Mouse (Mus musculus) heart, adult 9 months (tissue): ENCODE measurements around the gene Arhgef10l.

Experiments used
- DNase-seq, 2 experiments: peaks; one replicate each; pipeline ENCODE4 v3.0.0; 2022; ENCODE audit warnings: low spot score in 2 of 2

The Arhgef10l gene

GRCm38 (mm10) chr4:140694551-140695060 lies 28.8 kb upstream of the Arhgef10l start:
- DNase-seq: no peak

GRCm38 (mm10) chr4:140693513-140693912 lies 27.7 kb upstream of the Arhgef10l start:
- DNase-seq: no peak

- no peak for DNase-seq
These were observed 25.7 kb upstream of the Arhgef10l start for GRCm38 (mm10) chr4:140691481-140691880.

GRCm38 (mm10) chr4:140689873-140690655 lies 24.3 kb upstream of the Arhgef10l start:
- no peak for DNase-seq

- no peak for DNase-seq
These were observed 23.1 kb upstream of the Arhgef10l start for GRCm38 (mm10) chr4:140688826-140689425.

GRCm38 (mm10) chr4:140688044-140688825 lies 22.4 kb upstream of the Arhgef10l start:
- no peak for DNase-seq

GRCm38 (mm10) chr4:140684881-140685303 lies 19.1 kb upstream of the Arhgef10l start:
- DNase-seq: no peak

GRCm38 (mm10) chr4:140684141-140684871 lies 18.5 kb upstream of the Arhgef10l start:
- peak; percentile 71 to 76 for DNase-seq

GRCm38 (mm10) chr4:140683608-140684007 lies 17.8 kb upstream of the Arhgef10l start:
- DNase-seq: no peak

GRCm38 (mm10) chr4:140680731-140681397 lies 15.1 kb upstream of the Arhgef10l start:
- no peak for DNase-seq

- DNase-seq: peak; percentile 67 to 81
These were observed 14.0 kb upstream of the Arhgef10l start for GRCm38 (mm10) chr4:140679723-140680380.

- no peak for DNase-seq
These were observed 13.2 kb upstream of the Arhgef10l start for GRCm38 (mm10) chr4:140679038-140679437.

GRCm38 (mm10) chr4:140674345-140674926 lies 8.6 kb upstream of the Arhgef10l start:
- DNase-seq: peak; percentile 52 to 75

GRCm38 (mm10) chr4:140673527-140674264 lies 7.9 kb upstream of the Arhgef10l start:
- DNase-seq: no peak

- DNase-seq: no peak
These were observed 2.0 kb upstream of the Arhgef10l start for GRCm38 (mm10) chr4:140667802-140668201.

- no peak for DNase-seq
These were observed 759 bp downstream of the Arhgef10l start for GRCm38 (mm10) chr4:140665053-140665452.

- no peak for DNase-seq
These were observed 2.8 kb downstream of the Arhgef10l start for GRCm38 (mm10) chr4:140662882-140663585.

GRCm38 (mm10) chr4:140662453-140662852 lies 3.4 kb downstream of the Arhgef10l start:
- peak in 1 of 2 experiments; percentile 37 for DNase-seq
